Mouse (Mus musculus) CH12.LX (cell line): ENCODE results near the gene Ubxn10.

Experiments
- BHLHE40 ChIP-seq: IDR thresholded peaks from 2 replicates; pipeline ENCODE4 v1.6.1; 2011; ENCODE audit warnings: mild to moderate bottlenecking, low read depth, low read length, improper control_type of control experiment
- CTCF ChIP-seq, 2 experiments: IDR thresholded peaks in 1 of 2; conservative IDR thresholded peaks in 1 of 2; 2 replicates each; pipeline ENCODE4 v1.5.1; 2011 to 2012; ENCODE audit warnings: low read depth in 2 of 2, low read length in 2 of 2, improper control_type of control experiment in 1 of 2, inconsistent platforms in 1 of 2, mild to moderate bottlenecking in 1 of 2, moderate library complexity in 1 of 2
- ELF1 ChIP-seq: IDR thresholded peaks from 2 replicates; pipeline ENCODE4 v1.6.1; 2014; ENCODE audit warnings: low read depth, mild to moderate bottlenecking, inconsistent platforms, low read length, improper control_type of control experiment
- EP300 ChIP-seq: IDR thresholded peaks from 2 replicates; pipeline ENCODE4 v1.6.1; 2011; ENCODE audit warnings: low read length, improper control_type of control experiment
- MAX ChIP-seq: IDR thresholded peaks from 2 replicates; pipeline ENCODE4 v1.6.1; 2011; ENCODE audit warnings: low read length, improper control_type of control experiment
- PAX5 ChIP-seq: IDR thresholded peaks from 2 replicates; pipeline ENCODE4 v1.6.1; 2012; ENCODE audit warnings: low read length, inconsistent platforms, mixed read lengths
- POLR2A ChIP-seq: IDR thresholded peaks from 2 replicates; pipeline ENCODE4 v1.6.1; 2011; ENCODE audit warnings: low read depth, mild to moderate bottlenecking, improper control_type of control experiment, low read length
- POLR2AphosphoS2 ChIP-seq: IDR thresholded peaks from 2 replicates; pipeline ENCODE4 v1.6.1; 2011; ENCODE audit warnings: low read depth, low read length, improper control_type of control experiment
- RAD21 ChIP-seq: IDR thresholded peaks from 2 replicates; pipeline ENCODE4 v1.6.1; 2011; ENCODE audit warnings: low read depth, mild to moderate bottlenecking, low read length, improper control_type of control experiment, moderate library complexity
- SIN3A ChIP-seq: IDR thresholded peaks from 2 replicates; pipeline ENCODE4 v1.6.1; 2012; ENCODE audit warnings: low read length, improper control_type of control experiment, inconsistent platforms
- USF1 ChIP-seq: IDR thresholded peaks from 2 replicates; pipeline ENCODE4 v1.6.1; 2014; ENCODE audit warnings: low read depth, mild to moderate bottlenecking, inconsistent platforms, low read length, improper control_type of control experiment
- ZC3H11A ChIP-seq: IDR thresholded peaks from 2 replicates; pipeline ENCODE4 v1.6.1; 2012; ENCODE audit warnings: low read depth, mild to moderate bottlenecking, inconsistent platforms, low read length, improper control_type of control experiment
- ZMIZ1 ChIP-seq: IDR thresholded peaks from 2 replicates; pipeline ENCODE4 v1.6.1; 2012; ENCODE audit warnings: low read depth, mild to moderate bottlenecking, inconsistent platforms, low read length, improper control_type of control experiment
- ZNF384 ChIP-seq: IDR thresholded peaks from 2 replicates; pipeline ENCODE4 v1.6.1; 2012; ENCODE audit warnings: low read depth, low read length, improper control_type of control experiment, inconsistent platforms

GRCm38 (mm10) chr4:138691443-138692181 is 45.4 kb downstream of the Ubxn10 start:
- TF ChIP-seq CTCF (conservative IDR thresholded peaks at IDR 0.05 in 1 of 2, IDR thresholded peaks at IDR 0.05 in 1 of 2; ENCODE audit: low read depth in 2 of 2, low read length in 2 of 2) (no peak), BHLHE40 (no peak), ZMIZ1 (no peak), MAX (no peak), POLR2AphosphoS2 (no peak), EP300 (no peak), ZC3H11A (no peak), SIN3A (no peak), POLR2A (no peak), PAX5 (no peak), ZNF384 (no peak), RAD21 (no peak), USF1 (no peak), ELF1 (no peak)
